Mouse (Mus musculus) left cerebral cortex, adult 9 months (tissue): Measurements from ENCODE around the gene Plekhg6.

ENCODE experiments used
- DNase-seq, 2 experiments: peaks; one replicate each; pipeline ENCODE4 v3.0.0; 2022; ENCODE audit warnings: low spot score in 2 of 2

The Plekhg6 gene

GRCm38 (mm10) chr6:125354352-125355151 lies 26.0 kb downstream of the Plekhg6 start:
- DNase-seq: peak in 1 of 2 experiments; percentile 34

- no peak for DNase-seq
These were observed 26.9 kb downstream of the Plekhg6 start for GRCm38 (mm10) chr6:125353655-125354054.

GRCm38 (mm10) chr6:125353221-125353620 lies 27.4 kb downstream of the Plekhg6 start:
- DNase-seq: no peak

- no peak for DNase-seq
These were observed 27.8 kb downstream of the Plekhg6 start for GRCm38 (mm10) chr6:125352811-125353210.

- no peak for DNase-seq
These were observed 28.6 kb downstream of the Plekhg6 start for GRCm38 (mm10) chr6:125352046-125352384.

GRCm38 (mm10) chr6:125351368-125352045 lies 29.1 kb downstream of the Plekhg6 start:
- DNase-seq: no peak

GRCm38 (mm10) chr6:125350995-125351324 lies 29.6 kb downstream of the Plekhg6 start:
- no peak for DNase-seq

GRCm38 (mm10) chr6:125350231-125350994 lies 30.2 kb downstream of the Plekhg6 start:
- no peak for DNase-seq

- no peak for DNase-seq
These were observed 30.9 kb downstream of the Plekhg6 start for GRCm38 (mm10) chr6:125349575-125350230.

GRCm38 (mm10) chr6:125348721-125349574 lies 31.6 kb downstream of the Plekhg6 start, which contains the start of gene Tnfrsf1a:
Tnfrsf1a (plus strand) TSS chr6:125349362.
- DNase-seq: no peak

GRCm38 (mm10) chr6:125346029-125346428 lies 34.6 kb downstream of the Plekhg6 start:
- no peak for DNase-seq

GRCm38 (mm10) chr6:125345625-125346024 lies 35.0 kb downstream of the Plekhg6 start:
- no peak for DNase-seq

- DNase-seq: no peak
These were observed 35.7 kb downstream of the Plekhg6 start for GRCm38 (mm10) chr6:125344866-125345265.

GRCm38 (mm10) chr6:125344084-125344483 lies 36.5 kb downstream of the Plekhg6 start:
- DNase-seq: no peak

- DNase-seq: no peak
These were observed 38.4 kb downstream of the Plekhg6 start for GRCm38 (mm10) chr6:125342198-125342597.

GRCm38 (mm10) chr6:125340244-125340643 lies 40.3 kb downstream of the Plekhg6 start:
- DNase-seq: no peak

- DNase-seq: no peak
These were observed 41.6 kb downstream of the Plekhg6 start for GRCm38 (mm10) chr6:125338791-125339660.

- no peak for DNase-seq
These were observed 46.2 kb downstream of the Plekhg6 start for GRCm38 (mm10) chr6:125334356-125334755.

GRCm38 (mm10) chr6:125333112-125333899 lies 47.3 kb downstream of the Plekhg6 start:
- DNase-seq: no peak
